Mouse (Mus musculus): ENCODE data around the gene Cfc1. TPM values are rescaled to one million over a fixed set of nuclear protein-coding genes. Genes with fewer than 3 reads are reported as not detected.

The Cfc1 gene
- total RNA-seq (2014; fragmentation: Nextera tagmentation), result not detected in 2 replicates
- total RNA-seq (2017), result not detected in 2 replicates

DNA sequence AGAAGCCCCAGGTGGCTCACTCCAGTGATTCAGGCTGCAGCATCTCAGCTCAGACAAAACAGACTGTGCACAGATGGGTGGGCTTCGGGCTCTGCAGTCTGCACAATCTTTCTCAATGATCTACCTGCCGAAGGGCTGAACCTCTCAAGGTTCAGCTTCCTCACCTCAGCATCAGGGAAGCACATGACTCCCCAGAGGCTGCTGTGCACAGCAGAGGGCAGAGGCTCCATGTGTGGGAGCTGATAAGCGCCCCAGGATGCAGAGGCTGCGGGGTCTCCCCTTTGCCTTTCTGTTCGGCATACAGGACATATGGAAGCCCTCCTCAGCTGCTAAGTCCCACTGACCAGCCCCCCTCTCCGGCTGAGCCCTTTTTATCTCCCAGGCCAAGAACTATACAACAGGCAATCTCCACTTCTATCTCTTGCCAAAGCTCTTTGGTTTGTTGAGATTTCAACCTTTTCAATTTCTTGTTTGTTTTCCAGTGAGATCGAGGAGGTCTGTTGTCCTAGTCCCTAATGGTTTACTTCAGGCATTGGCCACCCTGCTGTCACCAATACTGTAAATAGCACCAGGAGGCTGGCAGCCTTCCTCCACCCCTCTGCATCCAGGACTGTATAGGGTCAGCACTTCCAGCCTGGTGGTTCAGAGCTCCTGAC lies at the start of gene Cfc1:
Gene Cfc1, plus strand, starts transcription at position 606 of the 656 bp plus-strand sequence.
- ATAC-seq (replicated peaks; ENCODE audit: poor library complexity, severe bottlenecking), result peak; percentile 10; the same call in 1 of the 2 replicates

DNA sequence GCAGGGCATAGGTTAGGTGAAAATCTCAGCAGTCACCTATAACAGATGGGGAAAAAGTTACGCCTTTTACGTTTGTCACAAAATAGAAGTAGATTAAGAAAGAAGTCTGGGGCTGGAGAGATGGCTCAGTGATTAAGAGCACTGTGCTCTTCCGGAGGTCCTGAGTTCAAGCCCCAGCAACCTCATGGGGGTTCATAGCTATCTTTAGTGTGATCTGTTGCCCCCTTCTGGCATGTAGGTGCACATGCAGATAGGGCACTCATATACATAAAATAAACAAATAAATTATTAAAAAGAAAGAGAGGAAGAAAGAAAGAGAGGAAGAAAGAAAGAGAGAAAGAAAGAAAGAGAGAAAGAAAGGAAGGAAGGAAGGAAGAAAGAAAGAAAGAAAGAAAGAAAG lies 48.1 kb upstream of the Cfc1 start:
- ATAC-seq (replicated peaks; ENCODE audit: poor library complexity, severe bottlenecking), result no peak

DNA sequence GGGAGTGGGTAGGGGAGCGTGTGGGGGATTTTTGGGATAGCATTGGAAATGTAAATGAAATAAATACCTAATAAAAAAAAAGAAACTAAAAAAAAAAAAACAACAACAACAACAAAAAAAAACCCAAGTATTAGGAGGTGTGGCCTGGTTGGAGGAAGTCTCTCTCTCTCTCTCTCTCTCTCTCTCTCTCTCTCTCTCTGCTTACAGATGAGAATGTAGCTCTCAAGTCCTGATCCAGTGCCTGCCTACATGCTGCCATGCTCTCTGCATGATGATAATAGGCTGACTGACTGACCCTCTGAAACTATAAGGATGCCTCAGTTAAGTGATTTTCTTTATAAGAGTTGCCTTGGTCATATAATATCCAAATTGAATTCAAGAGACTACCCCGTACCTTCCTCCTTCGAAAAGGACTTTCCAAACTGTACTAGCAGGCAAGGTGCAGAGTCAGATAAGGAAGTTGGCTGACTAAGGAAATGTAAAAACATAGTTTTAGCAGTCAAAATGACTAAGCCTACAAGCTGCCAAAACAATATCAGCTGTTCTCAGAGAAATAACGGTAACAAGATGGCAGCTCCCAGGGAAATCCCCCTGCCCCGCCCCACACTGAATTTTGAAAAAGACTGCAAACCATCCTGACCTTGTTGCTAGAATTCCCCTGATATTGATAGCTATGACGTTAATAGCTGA lies 45.5 kb upstream of the Cfc1 start:
- no peak for ATAC-seq (replicated peaks; ENCODE audit: poor library complexity, severe bottlenecking)

DNA sequence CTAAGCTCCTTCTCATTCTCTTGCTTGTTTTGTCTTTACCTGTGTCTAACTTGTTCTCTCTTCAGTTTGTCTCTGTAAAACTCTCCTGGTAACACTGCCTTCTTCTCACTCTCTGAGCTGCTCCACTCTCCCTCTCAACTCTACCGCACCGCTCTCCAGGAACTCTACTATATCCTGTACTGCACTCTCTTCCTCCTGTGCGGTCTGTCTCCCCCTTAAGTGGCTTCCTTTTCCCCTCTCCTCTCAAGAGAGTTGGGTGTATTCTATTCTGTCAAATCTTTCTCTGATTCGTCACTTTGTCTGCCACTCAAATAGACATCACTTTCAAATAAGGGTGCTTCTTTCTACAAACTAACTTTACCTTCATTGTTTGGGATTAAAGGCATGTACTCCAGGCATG lies 44.0 kb upstream of the Cfc1 start:
- ATAC-seq (replicated peaks; ENCODE audit: poor library complexity, severe bottlenecking), result no peak

DNA sequence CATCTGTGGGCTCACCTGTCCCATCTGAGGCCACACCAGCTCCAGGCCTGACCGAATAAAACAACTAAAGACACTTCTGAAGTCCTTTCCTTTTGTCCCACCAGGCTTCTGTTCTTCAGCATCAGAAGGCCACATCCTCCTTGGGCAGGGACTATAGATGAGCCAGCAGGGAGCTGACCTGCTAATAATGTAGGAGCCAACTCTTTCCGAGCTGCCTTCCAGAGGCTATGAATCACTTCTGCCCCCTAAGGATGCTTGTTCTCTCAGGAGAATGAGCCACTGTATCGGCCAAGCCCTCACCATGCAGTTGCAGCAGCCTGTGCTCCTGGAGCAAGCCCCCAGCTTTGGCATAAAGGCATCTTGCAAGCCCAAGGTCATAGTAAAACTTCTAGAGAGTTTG lies 32.5 kb upstream of the Cfc1 start:
- no peak for ATAC-seq (replicated peaks; ENCODE audit: poor library complexity, severe bottlenecking)

DNA sequence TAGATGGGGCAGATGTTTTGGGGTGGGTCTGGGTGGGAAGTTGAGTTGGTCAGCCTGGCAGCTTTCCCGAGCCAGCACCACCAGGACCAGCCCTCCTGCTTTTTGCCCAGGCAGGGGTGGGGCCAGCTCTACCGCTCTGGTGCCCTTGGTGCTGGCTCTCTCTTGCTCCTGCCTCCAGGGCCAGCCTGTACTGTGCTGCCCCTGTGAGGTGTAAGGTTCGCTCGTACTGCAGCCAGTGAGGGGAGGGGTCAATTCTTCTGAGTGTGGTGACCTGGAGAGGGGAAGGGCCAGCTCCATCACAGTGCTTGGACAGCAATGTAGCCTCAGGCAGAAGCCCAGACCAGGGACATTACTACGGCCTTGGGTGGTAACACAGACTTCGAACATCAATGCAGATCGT lies 30.1 kb upstream of the Cfc1 start:
- ATAC-seq (replicated peaks; ENCODE audit: poor library complexity, severe bottlenecking), result no peak

DNA sequence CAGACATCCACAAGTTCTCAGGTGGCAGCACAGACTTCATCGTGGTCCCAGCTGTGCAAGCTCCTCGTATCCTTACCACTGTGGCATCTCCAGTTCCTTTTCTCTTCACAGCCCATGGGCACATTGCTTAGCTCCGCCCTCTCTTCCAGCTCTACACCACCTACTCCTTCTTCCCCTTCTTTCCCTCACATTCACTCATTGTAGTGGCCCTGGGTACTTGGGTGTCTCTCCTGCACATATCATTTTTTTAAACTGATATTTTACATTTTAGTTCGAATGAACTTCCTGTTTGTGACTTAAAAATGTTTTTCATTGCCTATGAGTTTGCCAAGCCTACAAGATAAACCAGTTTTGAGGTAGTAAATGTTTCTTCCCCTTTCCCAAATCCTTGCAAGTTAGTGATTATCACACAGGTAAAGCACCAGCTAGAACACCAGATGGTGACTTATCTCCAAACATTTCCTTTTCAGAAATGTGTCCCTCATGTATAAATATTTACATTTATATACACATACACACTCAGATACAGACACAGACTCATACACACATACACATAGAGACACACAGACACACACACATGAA lies 29.4 kb upstream of the Cfc1 start:
- peak; percentile 73 for ATAC-seq (replicated peaks; ENCODE audit: poor library complexity, severe bottlenecking)

DNA sequence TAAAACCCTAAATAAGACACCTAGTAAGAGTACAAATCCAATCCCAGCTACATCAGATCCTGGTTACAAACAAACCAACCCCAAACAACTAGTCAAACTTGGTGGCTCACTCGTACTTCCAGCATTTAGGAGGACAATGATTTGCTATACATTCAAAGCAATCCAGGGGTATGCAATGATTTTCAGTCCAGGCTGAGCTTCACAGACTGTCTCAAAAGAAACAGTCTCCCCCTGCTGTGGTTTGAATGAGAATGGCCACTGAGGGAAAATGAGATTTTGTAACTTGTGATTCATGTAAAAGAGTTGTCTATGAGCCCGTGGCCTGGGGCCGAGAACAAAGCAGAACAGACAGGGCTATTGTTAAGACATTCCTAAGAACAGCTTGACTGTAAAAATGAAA lies 27.5 kb upstream of the Cfc1 start:
- ATAC-seq (replicated peaks; ENCODE audit: poor library complexity, severe bottlenecking), result no peak

DNA sequence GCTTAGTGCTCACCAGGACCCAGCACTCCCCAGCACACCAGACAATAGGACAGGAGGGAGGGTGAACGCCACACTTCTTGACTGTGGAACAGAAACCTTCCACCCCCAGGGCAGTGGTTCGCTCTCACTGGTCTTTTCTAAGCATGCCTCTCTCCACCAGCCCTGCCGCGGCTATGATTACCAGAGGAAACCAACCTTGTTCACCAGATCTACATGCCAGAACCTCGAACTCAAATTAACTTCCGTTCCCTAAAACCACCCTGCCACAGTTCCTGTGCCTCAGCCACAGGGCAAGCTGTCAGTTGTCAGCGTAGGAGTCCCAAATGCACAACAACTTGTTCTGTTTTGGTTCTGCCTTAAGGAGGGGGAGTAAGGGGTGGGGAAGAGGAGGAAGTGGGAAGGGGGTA lies 24.9 kb upstream of the Cfc1 start:
- ATAC-seq (replicated peaks; ENCODE audit: poor library complexity, severe bottlenecking), result peak; percentile 73

DNA sequence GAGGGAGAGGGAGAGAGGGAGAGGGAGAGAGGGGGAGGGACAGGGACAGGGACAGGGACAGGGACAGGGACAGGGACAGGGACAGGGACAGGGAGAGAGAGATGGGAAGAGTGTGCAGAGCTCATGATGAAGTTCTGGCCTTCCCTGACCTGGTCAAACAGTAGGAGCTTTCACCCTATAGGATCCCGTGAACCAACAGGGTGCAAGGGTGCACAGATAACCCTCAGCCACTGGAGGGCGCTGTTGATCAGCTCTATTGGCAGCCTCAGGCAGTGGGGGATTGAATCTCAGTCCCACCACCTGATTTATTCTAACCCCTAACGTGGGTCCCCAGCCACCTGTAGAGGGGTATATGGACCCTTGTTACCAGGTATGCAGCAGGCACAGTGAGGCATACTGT lies 24.4 kb upstream of the Cfc1 start:
- ATAC-seq (replicated peaks; ENCODE audit: poor library complexity, severe bottlenecking), result peak; percentile 76

DNA sequence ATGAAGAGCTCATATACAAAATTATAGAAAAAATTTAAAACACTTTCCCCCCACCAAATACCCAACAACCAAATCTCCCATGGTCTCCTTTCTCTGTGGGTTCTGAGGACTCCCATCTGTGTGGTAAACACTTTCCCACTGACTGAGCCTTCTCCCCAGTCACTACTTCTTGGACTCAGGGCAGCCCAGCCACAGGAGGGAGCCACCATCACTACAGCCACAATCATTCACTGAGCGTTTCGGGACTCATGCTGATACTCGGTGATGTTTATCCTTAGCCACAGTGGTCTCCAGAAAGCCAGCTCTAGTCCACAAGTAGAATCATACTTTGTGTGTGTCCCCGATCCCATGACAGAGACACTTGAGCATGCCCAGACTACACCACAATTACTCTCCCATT lies 22.4 kb upstream of the Cfc1 start:
- ATAC-seq (replicated peaks; ENCODE audit: poor library complexity, severe bottlenecking), result no peak

DNA sequence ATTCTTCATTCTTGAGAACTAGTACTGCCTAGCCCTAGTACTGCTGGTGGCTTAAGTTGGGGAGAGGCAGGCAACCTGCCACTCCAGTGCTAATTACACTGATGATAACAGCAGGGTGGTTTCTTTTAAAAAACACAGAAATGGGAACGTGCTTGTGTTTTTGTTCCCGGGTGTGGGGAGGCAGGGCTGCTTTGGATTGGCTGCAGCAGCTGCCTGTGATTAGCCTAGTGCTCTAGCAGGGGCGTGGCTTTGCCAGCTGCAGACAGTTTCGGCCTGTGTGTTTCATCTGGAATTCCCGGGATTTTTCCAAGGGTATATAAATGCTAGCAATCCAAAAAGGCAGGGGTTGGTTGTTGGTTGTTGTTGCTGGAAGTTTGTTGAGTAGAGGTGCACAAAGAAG lies 18.9 kb upstream of the Cfc1 start:
- no peak for ATAC-seq (replicated peaks; ENCODE audit: poor library complexity, severe bottlenecking)

DNA sequence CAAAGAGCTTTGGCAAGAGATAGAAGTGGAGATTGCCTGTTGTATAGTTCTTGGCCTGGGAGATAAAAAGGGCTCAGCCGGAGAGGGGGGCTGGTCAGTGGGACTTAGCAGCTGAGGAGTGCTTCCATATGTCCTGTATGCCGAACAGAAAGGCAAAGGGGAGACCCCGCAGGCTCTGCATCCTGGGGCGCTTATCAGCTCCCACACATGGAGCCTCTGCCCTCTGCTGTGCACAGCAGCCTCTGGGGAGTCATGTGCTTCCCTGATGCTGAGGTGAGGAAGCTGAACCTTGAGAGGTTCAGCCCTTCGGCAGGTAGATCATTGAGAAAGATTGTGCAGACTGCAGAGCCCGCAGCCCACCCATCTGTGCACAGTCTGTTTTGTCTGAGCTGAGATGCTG lies 18.2 kb upstream of the Cfc1 start:
- ATAC-seq (replicated peaks; ENCODE audit: poor library complexity, severe bottlenecking), result peak; percentile 20; the same call in 1 of the 2 replicates

DNA sequence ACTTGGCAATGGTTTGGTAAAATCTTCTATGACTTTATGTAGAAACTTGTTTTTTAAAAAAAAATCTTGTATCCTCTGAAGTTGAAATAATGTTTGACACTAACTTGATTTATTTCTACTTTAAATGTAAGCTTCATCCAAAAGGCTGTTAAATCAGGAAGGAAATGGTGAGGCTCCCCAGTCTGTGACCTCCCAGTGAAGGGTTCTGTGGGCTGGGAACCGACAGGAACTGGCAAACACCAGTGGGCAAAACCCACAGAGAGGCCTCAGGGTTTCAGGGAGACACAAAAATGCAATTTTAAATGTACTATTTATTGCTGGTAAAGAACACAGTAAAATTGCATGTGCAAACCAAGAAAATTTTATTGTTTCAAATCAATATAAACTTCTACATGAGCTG lies 17.7 kb upstream of the Cfc1 start:
- peak; percentile 49; the same call in 1 of the 2 replicates for ATAC-seq (replicated peaks; ENCODE audit: poor library complexity, severe bottlenecking)

DNA sequence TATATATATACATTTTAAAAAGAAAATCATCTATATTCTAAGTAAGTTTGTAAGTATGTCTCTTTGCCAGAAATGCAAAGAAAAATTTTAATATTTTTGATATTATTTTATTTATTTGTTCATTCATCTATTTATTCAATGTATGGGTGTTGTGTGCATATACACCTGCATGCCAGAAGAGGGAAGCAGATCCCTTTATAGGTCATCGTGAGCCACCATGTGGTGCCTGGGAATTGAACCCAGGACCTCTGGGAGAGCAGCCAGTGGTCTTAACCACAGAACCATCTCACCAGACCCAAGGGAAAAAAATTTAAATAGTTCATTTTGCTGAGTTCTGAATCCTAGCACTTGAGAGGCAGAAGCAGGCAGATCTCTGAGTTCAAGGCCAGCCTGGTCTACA lies 17.2 kb upstream of the Cfc1 start:
- no peak for ATAC-seq (replicated peaks; ENCODE audit: poor library complexity, severe bottlenecking)

DNA sequence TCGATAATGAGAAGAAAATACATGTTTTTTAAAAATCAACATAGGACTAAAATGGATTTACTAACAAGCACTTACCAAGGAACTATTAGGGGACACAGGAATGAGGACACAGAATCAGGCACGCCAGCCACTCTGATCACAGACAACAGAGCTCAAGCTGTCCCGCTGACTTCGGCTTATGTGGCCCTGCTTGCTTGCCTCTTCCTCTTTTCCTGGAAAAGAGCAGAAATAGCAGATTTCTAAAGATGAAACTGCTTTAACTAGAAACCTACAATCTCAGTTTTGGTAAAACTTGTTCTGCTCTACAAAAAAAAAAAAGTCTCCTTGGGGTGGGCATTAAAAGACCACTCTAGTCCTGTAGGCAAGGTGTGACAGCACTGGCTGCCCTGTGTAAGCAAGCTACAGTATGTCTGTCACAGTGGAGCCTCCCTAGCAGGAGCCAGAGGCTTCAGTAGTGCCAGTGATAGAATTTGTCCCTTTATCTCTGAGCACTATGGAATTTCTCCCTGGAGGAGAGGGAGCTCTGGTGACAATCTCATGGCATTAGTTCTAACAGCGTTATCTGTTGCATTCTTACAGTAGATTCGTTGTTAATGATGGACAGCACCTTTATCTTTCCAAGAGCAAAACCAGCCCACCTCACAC lies 13.1 kb upstream of the Cfc1 start:
- ATAC-seq (replicated peaks; ENCODE audit: poor library complexity, severe bottlenecking), result no peak; the same call in 1 of the 2 replicates

DNA sequence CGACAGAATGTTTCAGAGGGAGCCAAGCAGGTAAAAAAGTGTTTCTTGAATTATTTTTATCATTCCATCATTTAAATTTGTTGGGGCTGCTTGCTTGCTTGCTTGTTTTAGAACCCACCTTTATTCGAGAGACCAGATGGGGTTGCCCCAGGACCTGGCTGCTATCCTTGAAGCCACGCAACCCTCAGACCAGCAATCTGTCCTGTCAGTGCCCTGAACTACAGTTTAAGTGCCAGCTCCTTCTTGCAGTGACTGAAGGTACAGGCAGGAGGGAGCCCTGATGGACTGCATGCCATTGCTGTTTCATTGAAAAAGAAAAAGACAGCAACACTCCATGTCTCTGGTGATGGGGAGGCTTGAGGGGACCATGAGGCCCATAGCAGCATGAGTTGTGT lies 12.6 kb upstream of the Cfc1 start:
- no peak for ATAC-seq (replicated peaks; ENCODE audit: poor library complexity, severe bottlenecking)

DNA sequence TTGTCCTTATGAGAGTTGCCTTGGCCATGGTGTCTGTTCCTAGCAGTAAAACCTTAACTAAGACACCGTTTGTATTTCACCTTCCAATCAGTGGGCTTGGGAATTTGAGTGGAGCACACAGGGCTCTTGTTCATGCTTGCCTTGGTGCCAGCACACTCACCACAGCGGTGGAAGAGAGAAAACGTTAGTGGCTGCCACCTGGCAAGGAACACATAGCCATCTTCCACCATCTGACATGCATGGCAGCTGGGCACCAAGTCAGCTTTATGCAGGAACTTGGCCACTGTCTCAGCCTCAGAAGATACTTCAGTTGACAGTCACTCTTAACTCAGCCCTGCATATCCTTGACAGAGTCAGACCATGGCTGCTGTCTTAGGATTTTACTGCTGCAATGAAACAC lies 11.8 kb upstream of the Cfc1 start:
- no peak for ATAC-seq (replicated peaks; ENCODE audit: poor library complexity, severe bottlenecking)

DNA sequence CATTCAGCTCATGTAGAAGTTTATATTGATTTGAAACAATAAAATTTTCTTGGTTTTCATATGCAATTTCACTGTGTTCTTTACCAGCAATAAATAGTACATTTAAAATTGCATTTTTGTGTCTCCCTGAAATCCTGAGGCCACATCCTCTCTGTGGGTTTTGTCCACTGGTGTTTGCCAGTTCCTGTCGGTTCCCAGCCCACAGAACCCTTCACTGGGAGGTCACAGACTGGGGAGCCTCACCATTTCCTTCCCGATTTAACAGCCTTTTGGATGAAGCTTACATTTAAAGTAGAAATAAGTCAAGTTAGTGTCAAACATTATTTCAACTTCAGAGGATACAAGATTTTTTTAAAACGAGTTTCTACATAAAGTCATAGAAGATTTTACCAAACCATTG lies 874 bp upstream of the Cfc1 start:
- ATAC-seq (replicated peaks; ENCODE audit: poor library complexity, severe bottlenecking), result peak; percentile 41; the same call in 1 of the 2 replicates

DNA sequence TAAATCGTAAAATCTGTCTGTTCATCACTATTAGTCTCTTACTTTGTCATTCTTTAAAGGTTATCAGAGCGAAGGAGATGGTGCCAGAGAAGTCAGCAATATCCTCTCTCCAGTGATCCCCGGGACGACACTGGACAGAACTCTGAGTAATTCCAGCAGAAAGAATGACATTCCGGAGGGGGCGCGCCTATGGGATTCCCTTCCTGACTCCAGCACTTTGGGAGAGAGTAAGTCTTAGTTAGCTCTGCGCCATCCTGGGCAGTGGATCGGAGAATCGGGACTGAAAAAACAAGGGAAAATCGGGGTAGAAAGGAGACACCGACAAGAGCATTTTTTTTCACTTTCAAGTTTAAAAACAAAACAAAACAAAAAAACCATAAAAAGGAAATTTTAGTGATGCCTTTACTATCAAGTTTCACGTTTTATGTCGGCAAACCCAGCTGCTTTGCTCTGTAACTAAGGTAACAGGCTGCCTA lies 881 bp downstream of the Cfc1 start:
- no peak for ATAC-seq (replicated peaks; ENCODE audit: poor library complexity, severe bottlenecking)
